Mouse (Mus musculus) neural tube, embryonic 14.5 days (tissue): ENCODE measurements around the gene Slc39a7. TPM values are rescaled to one million over a fixed set of nuclear protein-coding genes. Genes with fewer than 3 reads are reported as not detected.
"Not testable (repeated sequence)": the region's sequence is repeated elsewhere in the genome, so short reads cannot be mapped to it uniquely, and the experiment has no call there.

Source experiments
- ATAC-seq: fragments of 200-750 bp; cut with Nextera tagmentation; 2 replicates; pipeline ENCODE4 v1.8.0; 2017; ENCODE audit warnings: low read depth, mild to moderate bottlenecking, moderate TSS enrichment, moderate library complexity
- H3K27ac ChIP-seq: fragments of 300-500 bp; sonication (generic); 2 replicates; pipeline ENCODE4 v1.5.1; 2014; ENCODE audit warnings: low read depth, mild to moderate bottlenecking, control low read depth, low read length, moderate library complexity, mixed read lengths
- H3K27me3 ChIP-seq: fragments of 300-500 bp; sonication (generic); 2 replicates; pipeline ENCODE4 v1.6.1; 2014; ENCODE audit warnings: low read length; ENCODE audit not compliant: control insufficient read depth, insufficient read depth
- H3K36me3 ChIP-seq: fragments of 300-500 bp; sonication (generic); 2 replicates; pipeline ENCODE4 v1.6.1; 2014; ENCODE audit warnings: low read length, mixed read lengths; ENCODE audit not compliant: control insufficient read depth, insufficient read depth
- H3K4me1 ChIP-seq: fragments of 300-500 bp; sonication (generic); 2 replicates; pipeline ENCODE4 v1.6.1; 2014; ENCODE audit warnings: low read length; ENCODE audit not compliant: control insufficient read depth, insufficient read depth
- H3K4me2 ChIP-seq: fragments of 300-500 bp; sonication (generic); 2 replicates; pipeline ENCODE4 v1.6.1; 2014; ENCODE audit warnings: mild to moderate bottlenecking, low read depth, low read length, control low read depth
- H3K4me3 ChIP-seq: fragments of 300-500 bp; sonication (generic); 2 replicates; pipeline ENCODE4 v1.5.1; 2014; ENCODE audit warnings: low read depth, low read length, control low read depth, mixed read lengths
- H3K9ac ChIP-seq: fragments of 300-500 bp; sonication (generic); replicated peaks from 2 replicates; pipeline ENCODE4 v1.6.1; 2014; ENCODE audit warnings: low read depth, mild to moderate bottlenecking, control low read depth, low read length, mixed read lengths
- H3K9me3 ChIP-seq: fragments of 300-500 bp; sonication (generic); 2 replicates; pipeline ENCODE4 v1.6.1; 2016; ENCODE audit warnings: low read length; ENCODE audit not compliant: control insufficient read depth
- WGBS: fragments of 180-500 bp; shearing (Covaris S2); extraction: QIAGEN DNeasy Blood & Tissue Kit; methylation state at CpG from one replicate; pipeline ENCODE4 v1.1.7; 2014; 5-methylcytosine and 5-hydroxymethylcytosine counted together
- polyA plus RNA-seq: library from polyadenylated mRNA; unstranded; fragments of >200 nt; fragmentation: Nextera tagmentation; extraction: Ambion mirVana; gene quantifications from 2 replicates; pipeline ENCODE4 v1.2.1, GENCODE M21; 2014

Gene Slc39a7
- polyA plus RNA-seq, 1 experiment from 2014 or later = 77.9 TPM

GRCm38 (mm10) chr17:33999341-34000149 is 31.9 kb downstream of the Slc39a7 start:
- Histone ChIP-seq H3K36me3 (no peaks in the 10 kb centered on the region), H3K4me2 (peak overlapping the region; percentile 88), H3K9ac (peak overlapping the region; percentile 28; the same call in 1 of the 2 replicates), H3K27ac (no peak overlapping the region), H3K27me3 (peaks cover 9% of the 10 kb centered on the region; the same call in 1 of the 2 replicates), H3K4me1 (0 out of 2 replicates have a peak, but pooled peaks cover 2% of the 10 kb centered on the region), H3K9me3 (no peaks in the 10 kb centered on the region), H3K4me3 (peak overlapping the region; percentile 40)
- 2% methylated on average over 87 of the region's 87 CpGs for WGBS
- ATAC-seq = peak; percentile 34

- H3K4me2 ChIP-seq, H3K27ac ChIP-seq, ATAC-seq, H3K4me1 ChIP-seq, H3K9me3 ChIP-seq, H3K4me3 ChIP-seq, H3K9ac ChIP-seq, H3K36me3 ChIP-seq, H3K27me3 ChIP-seq: not testable (repeated sequence)
- 63% methylated on average over 5 of the region's 5 CpGs for WGBS
Observed at GRCm38 (mm10) chr17:33998697-33999096, 32.8 kb downstream of the Slc39a7 start.

- not testable (repeated sequence) for H3K27ac ChIP-seq, ATAC-seq, H3K9me3 ChIP-seq, H3K9ac ChIP-seq, H3K4me1 ChIP-seq, H3K27me3 ChIP-seq, H3K4me3 ChIP-seq, H3K36me3 ChIP-seq, H3K4me2 ChIP-seq
- WGBS = 97% methylated on average over 2 of the region's 2 CpGs
Observed at GRCm38 (mm10) chr17:33997025-33997424, 34.5 kb downstream of the Slc39a7 start.

DNA sequence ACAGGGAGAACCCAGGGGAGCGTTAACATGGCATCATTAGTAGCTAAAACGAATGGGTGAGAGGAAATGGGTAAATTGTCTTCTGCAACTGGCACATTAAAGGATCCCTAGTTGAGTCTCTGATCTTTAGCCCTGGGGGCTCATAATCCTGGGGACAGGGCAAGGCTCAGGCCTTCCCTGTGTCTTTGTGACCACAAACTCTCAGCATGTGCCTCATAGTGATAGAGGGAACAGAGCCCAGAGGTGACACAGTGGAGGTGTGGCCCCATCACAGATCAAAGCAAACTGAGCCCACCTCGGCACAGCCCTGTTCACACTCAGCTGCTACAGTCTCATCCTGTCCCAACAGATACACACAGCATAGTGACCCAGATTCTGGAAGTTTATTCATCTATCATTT is 35.8 kb downstream of the Slc39a7 start:
- Histone ChIP-seq H3K9me3 (no peaks in the 10 kb centered on the region), H3K27me3 (peaks cover 7% of the 10 kb centered on the region; the same call in 1 of the 2 replicates), H3K4me2 (no peak overlapping the region), H3K4me1 (0 out of 2 replicates have a peak, but pooled peaks cover 2% of the 10 kb centered on the region), H3K9ac (no peak overlapping the region), H3K36me3 (no peaks in the 10 kb centered on the region), H3K4me3 (no peak overlapping the region), H3K27ac (no peak overlapping the region)
- WGBS = 68% methylated on average over 3 of the region's 3 CpGs
- no peak for ATAC-seq

DNA sequence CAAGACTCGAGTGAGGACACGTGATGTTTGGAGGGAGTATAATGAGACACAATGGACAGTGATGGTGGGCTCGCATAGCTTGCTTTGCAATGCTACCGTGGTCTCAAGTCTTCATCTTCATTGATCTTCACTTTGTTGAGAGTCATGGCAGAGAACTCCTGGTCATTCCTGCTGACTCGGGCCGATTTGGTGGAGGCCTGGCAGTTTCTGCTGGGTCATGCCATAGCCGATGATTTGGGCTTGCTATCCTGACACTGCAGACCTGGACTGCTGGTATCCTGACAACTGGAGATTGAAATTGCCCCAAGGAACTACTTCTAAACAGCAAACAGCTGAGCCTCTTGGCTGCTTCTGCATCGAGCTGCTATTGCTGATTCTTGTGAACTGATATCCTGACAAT is 36.5 kb downstream of the Slc39a7 start:
- WGBS = 91% methylated on average over 8 of the region's 8 CpGs
- H3K9me3 ChIP-seq = no peaks in the 10 kb centered on the region
- no peaks in the 10 kb centered on the region for H3K36me3 ChIP-seq
- H3K4me1 ChIP-seq = 0 out of 2 replicates have a peak, but pooled peaks cover 2% of the 10 kb centered on the region
- H3K27me3 ChIP-seq = 0 out of 2 replicates have a peak, but pooled peaks cover under 1% of the 10 kb centered on the region
- no peak overlapping the region for H3K27ac ChIP-seq
- H3K9ac ChIP-seq = no peak overlapping the region
- no peak overlapping the region for H3K4me2 ChIP-seq
- H3K4me3 ChIP-seq = no peak overlapping the region
- no peak for ATAC-seq

DNA sequence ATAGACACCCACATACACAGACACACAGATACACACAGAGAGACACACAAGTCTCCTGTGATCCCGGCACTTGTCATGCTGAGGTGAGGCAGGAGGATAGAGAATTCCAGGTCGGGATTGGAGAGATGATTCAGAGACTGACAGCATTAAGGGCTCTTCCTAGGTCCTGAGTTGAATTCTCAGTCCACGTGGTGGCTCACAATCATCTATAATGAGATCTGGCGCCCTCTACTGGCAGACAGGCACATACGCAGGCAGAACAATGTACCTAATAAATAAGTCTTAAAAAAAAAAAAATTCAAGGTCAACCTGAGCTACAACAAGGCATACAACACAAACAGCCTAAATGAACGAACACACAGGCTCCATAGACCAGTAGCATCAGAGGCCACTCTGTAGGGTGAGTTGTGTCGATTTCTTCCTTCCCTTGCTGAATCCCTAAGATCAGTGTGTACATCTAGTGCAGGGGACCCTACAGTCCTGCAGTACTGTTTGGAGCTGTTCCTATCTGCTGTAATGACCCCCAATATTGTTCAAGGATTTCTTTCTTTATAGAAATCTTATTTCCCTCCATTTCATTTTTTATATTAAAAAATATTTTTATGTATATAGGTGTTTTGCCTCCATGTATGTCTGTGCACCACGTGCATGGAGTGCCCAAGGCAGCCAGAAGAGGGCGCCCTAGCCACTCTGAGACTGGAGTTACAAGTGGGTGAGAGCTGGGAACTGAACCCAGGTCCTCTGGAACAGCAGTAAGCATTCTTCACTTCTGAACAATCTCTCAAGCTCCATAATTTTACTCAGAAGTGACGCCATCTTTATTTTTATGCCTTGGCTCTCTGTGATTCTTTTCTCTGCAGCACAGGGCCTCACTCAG is 39.5 kb downstream of the Slc39a7 start:
- peak; percentile 46; the same call in 1 of the 2 replicates for ATAC-seq
- 34% methylated on average over 10 of the region's 10 CpGs for WGBS
- no peak overlapping the region for H3K4me2 ChIP-seq

GRCm38 (mm10) chr17:33982136-33982535 is 49.3 kb downstream of the Slc39a7 start:
- H3K9ac ChIP-seq, H3K27me3 ChIP-seq, H3K36me3 ChIP-seq, H3K27ac ChIP-seq, H3K9me3 ChIP-seq, ATAC-seq, H3K4me1 ChIP-seq: not testable (repeated sequence)
- 0 out of 2 replicates have a peak overlapping the region, but pooled peaks have one; percentile 38 for H3K4me3 ChIP-seq
- WGBS = 11% methylated on average over 8 of the region's 8 CpGs
- peak overlapping the region; percentile 43 for H3K4me2 ChIP-seq

More for the DNA sequence above, 39.5 kb downstream of the Slc39a7 start:
- Histone ChIP-seq H3K9me3 (no peaks in the 10 kb centered on the region), H3K36me3 (no peaks in the 10 kb centered on the region), H3K27me3 (no peaks in the 10 kb centered on the region), H3K9ac (no peak overlapping the region), H3K27ac (no peak overlapping the region), H3K4me1 (no peaks in the 10 kb centered on the region), H3K4me3 (no peak overlapping the region)

GRCm38 (mm10) chr17:33981192-33981909 is 50.1 kb downstream of the Slc39a7 start:
- peak; percentile 96 for ATAC-seq
- not testable (repeated sequence) for H3K9me3 ChIP-seq, H3K27me3 ChIP-seq, H3K36me3 ChIP-seq, H3K4me1 ChIP-seq
- Histone ChIP-seq H3K27ac (peak overlapping the region; percentile 88), H3K4me3 (peak overlapping the region; percentile 38), H3K4me2 (peak overlapping the region; percentile 43), H3K9ac (peak overlapping the region; percentile 47; the same call in 1 of the 2 replicates)
- under 1% methylated on average over 27 of the region's 27 CpGs for WGBS
